Comparison of ENCODE assay signal across 31 mouse cellular contexts in the genomic region with DNA sequence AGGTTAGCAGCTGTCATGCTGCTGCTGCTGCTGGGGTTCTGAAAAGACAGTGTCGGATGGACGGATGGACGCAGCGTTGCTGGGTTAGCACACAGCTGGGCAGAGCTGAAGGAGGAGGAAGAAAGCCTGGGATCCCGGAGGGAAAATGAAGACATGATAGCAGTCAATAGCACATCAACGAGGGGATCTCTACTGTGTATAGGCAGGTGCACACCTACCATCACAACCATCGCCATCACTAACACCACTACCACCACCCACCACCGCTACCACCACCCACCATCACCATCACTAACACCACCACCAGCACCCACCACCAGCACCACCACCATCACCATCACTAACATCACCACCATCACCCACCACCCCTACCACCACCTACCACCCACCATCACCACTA. TPM values are rescaled to one million over a fixed set of nuclear protein-coding genes. Genes with fewer than 3 reads are reported as not detected.
"Had no signal": no experiment of that assay in that cellular context is flagged by ENCODE, and none has a peak within 500 bp of the region (broad histone marks: within the 10 kb centered on the region; RNA-seq: fewer than 3 reads in every experiment).

No protein-coding gene starts in this region.

- H3K27ac ChIP-seq: embryonic facial prominence, embryonic 10.5 days; embryonic facial prominence, embryonic 12.5 days; embryonic facial prominence, embryonic 13.5 days; embryonic facial prominence, embryonic 15.5 days; forebrain, embryonic 10.5 days; forebrain, embryonic 12.5 days; forebrain, embryonic 13.5 days; forebrain, embryonic 15.5 days; gastrocnemius, adult 2 months; heart, adult 2 months had no signal

- DNase-seq: cerebellum, adult 2 months; cerebellum, adult 8-10 months; cerebellum, adult 9-10 months; cerebellum, adult 9-11 months; cerebellum, postnatal 10 days; cerebellum, postnatal 14 days; cerebellum, postnatal 25 days; cerebellum, postnatal 36 days; embryo, embryonic 11 days; forebrain, postnatal 0 days; gastrocnemius, adult 2 months; gastrocnemius, postnatal 10 days; gastrocnemius, postnatal 14 days; gastrocnemius, postnatal 25 days; gastrocnemius, postnatal 36 days; heart, adult 18-20 months; heart, adult 2 months had no signal

- H3K4me3 ChIP-seq: embryonic facial prominence, embryonic 10.5 days; embryonic facial prominence, embryonic 12.5 days; embryonic facial prominence, embryonic 13.5 days; embryonic facial prominence, embryonic 15.5 days; erythroblast, embryonic 14.5 days; forebrain, embryonic 10.5 days; forebrain, embryonic 12.5 days; forebrain, embryonic 13.5 days; forebrain, embryonic 15.5 days; gastrocnemius, adult 2 months; heart, adult 2 months had no signal

- H3K4me1 ChIP-seq: embryonic facial prominence, embryonic 10.5 days; embryonic facial prominence, embryonic 12.5 days; embryonic facial prominence, embryonic 13.5 days; embryonic facial prominence, embryonic 15.5 days; forebrain, embryonic 13.5 days; forebrain, embryonic 15.5 days had no signal

- H3K36me3 ChIP-seq: embryonic facial prominence, embryonic 10.5 days; embryonic facial prominence, embryonic 12.5 days; embryonic facial prominence, embryonic 13.5 days; embryonic facial prominence, embryonic 15.5 days; forebrain, embryonic 10.5 days; forebrain, embryonic 12.5 days; forebrain, embryonic 15.5 days had no signal

- ATAC-seq: forebrain, embryonic 13.5 days; forebrain, embryonic 14.5 days; forebrain, embryonic 15.5 days; forebrain, embryonic 16.5 days; forebrain, postnatal 0 days had no signal

- H3K9me3 ChIP-seq: embryonic facial prominence, embryonic 10.5 days; embryonic facial prominence, embryonic 12.5 days; embryonic facial prominence, embryonic 13.5 days; embryonic facial prominence, embryonic 15.5 days; forebrain, embryonic 10.5 days; forebrain, embryonic 12.5 days; forebrain, embryonic 13.5 days; forebrain, embryonic 15.5 days had no signal

RNA-seq across cellular contexts. Expression of a gene that starts 9.8 kb away (rescaled TPM):
- total RNA-seq: common myeloid progenitor, adult 5-6 weeks; gastrocnemius, adult 8-10 months; gastrocnemius, postnatal 36 days; granulocyte monocyte progenitor cell, adult 5-6 weeks had no signal
- polyA plus RNA-seq: embryonic facial prominence, embryonic 13.5 days had no signal
